Mouse (Mus musculus): Measurements from ENCODE around the gene Aqp5.

The Aqp5 gene

GRCm38 (mm10) chr15:99637405-99638123, 47.0 kb downstream of the Aqp5 start:
- DNase-seq (ENCODE audit: low spot score in 2 of 2) = no peak

GRCm38 (mm10) chr15:99638124-99638485, 47.5 kb downstream of the Aqp5 start:
- no peak for DNase-seq (ENCODE audit: low spot score in 2 of 2)

DNA sequence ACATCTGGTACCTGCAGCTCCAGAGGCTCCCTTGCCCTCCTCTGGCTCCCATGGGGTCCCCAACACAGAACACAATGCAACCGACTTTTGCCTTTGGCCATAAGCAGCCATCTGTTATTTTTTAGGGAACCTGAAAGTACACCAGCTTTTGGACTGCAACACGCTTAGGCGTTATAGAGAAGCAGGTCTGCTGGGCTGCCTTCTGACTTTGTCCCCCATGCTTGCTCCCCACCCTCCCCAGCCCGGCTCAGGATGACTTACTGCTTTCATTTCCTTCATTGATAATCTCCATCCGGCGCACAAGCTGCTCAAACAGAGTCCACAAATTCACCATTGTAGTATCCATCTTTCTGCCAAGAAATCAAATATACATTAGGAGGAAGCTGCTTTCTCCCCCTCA, 52.0 kb downstream of the Aqp5 start:
- DNase-seq (ENCODE audit: low spot score in 2 of 2) = no peak

DNA sequence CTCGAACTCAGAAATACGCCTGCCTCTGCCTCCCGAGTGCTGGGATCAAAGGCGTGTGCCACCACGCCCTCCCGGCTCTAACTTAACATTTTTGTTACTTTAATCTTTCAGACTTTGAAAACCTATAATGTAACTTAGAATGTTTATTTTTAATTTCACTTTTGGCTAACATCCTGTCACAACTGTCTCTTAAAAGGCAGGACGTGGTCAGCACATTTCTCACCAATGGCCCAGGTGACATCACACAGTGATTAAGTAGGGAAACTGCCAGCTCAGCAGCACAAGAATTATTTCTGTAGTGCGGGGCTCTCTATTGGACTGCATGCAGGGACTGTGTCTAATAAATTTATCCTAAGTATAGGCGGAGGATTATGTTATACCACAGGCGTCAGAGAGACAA, 53.2 kb downstream of the Aqp5 start:
- no peak for DNase-seq (ENCODE audit: low spot score in 2 of 2)
